Mouse (Mus musculus) liver, embryonic 15.5 days (tissue): ENCODE data around the gene Tmem256. TPM values are rescaled to one million over a fixed set of nuclear protein-coding genes. Genes with fewer than 3 reads are reported as not detected.
"Not testable (repeated sequence)": the region's sequence is repeated elsewhere in the genome, so short reads cannot be mapped to it uniquely, and the experiment has no call there.

Source experiments
- ATAC-seq: fragments of 200-750 bp; cut with Nextera tagmentation; 2 replicates; pipeline ENCODE4 v1.8.0; 2017; ENCODE audit warnings: moderate number of reproducible peaks, mild to moderate bottlenecking, moderate library complexity; ENCODE audit not compliant: insufficient read depth
- H3K27ac ChIP-seq: fragments of 300-500 bp; sonication (generic); replicated peaks from 2 replicates; pipeline ENCODE4 v1.5.1; 2015; ENCODE audit warnings: mild to moderate bottlenecking, inconsistent platforms
- H3K27me3 ChIP-seq: fragments of 300-500 bp; sonication (generic); 2 replicates; pipeline ENCODE4 v1.6.1; 2015; ENCODE audit warnings: mild to moderate bottlenecking, inconsistent platforms
- H3K36me3 ChIP-seq: fragments of 300-500 bp; sonication (generic); replicated peaks from 2 replicates; pipeline ENCODE4 v1.6.1; 2015; ENCODE audit warnings: moderate library complexity, mild to moderate bottlenecking, inconsistent platforms
- H3K4me1 ChIP-seq: fragments of 300-500 bp; sonication (generic); replicated peaks from 2 replicates; pipeline ENCODE4 v1.6.1; 2015; ENCODE audit warnings: inconsistent platforms
- H3K4me2 ChIP-seq: fragments of 300-500 bp; sonication (generic); 2 replicates; pipeline ENCODE4 v1.6.1; 2015; ENCODE audit warnings: moderate library complexity, mild to moderate bottlenecking, inconsistent platforms
- H3K4me3 ChIP-seq: fragments of 300-500 bp; sonication (generic); replicated peaks from 2 replicates; pipeline ENCODE4 v1.5.1; 2015; ENCODE audit warnings: mild to moderate bottlenecking, inconsistent platforms
- H3K9ac ChIP-seq: fragments of 300-500 bp; sonication (generic); 2 replicates; pipeline ENCODE4 v1.6.1; 2015; ENCODE audit warnings: moderate library complexity, mild to moderate bottlenecking, inconsistent platforms
- H3K9me3 ChIP-seq: fragments of 300-500 bp; sonication (generic); replicated peaks from 2 replicates; pipeline ENCODE4 v1.6.1; 2016; ENCODE audit warnings: inconsistent platforms
- whole genome bisulfite sequencing: fragments of 180-500 bp; shearing (Covaris S2); methylation state at CpG from one replicate; pipeline ENCODE4 v1.1.7; 2015; ENCODE audit warnings: mixed read lengths; ENCODE audit not compliant: insufficient replicate concordance; 5-methylcytosine and 5-hydroxymethylcytosine counted together
- polyA plus RNA-seq: library from polyadenylated mRNA; unstranded; fragments of >200 nt; fragmentation: Nextera tagmentation; extraction: Ambion mirVana; gene quantifications from 2 replicates; pipeline ENCODE4 v1.2.1, GENCODE M21; 2015

The Tmem256 gene
- polyA plus RNA-seq, 1 experiment from 2014 or later: 387 TPM

DNA sequence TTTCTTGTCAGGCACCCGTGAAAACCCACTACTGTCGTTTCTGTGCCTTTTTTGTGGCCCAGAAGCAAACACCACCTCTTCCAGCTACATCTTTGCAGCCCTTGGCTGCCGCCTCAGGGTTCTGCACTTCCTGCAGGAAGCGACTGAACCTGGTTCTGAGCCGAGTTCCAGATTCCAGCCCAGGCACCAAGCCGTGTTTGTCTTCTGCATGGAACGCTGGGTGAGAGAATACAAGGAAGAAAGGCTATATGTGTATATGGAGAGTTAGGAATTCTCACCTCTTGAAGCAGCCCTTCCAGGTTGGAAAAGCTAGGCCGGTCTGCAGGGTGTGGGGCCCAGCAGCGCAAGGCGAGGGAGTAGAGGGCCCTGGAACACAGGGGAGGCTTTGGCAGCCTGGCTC, 16.4 kb downstream of the Tmem256 start:
- Histone ChIP-seq H3K9ac (peak overlapping the region; percentile 54), H3K27me3 (peaks cover 22% of the 10 kb centered on the region), H3K36me3 (peaks cover 33% of the 10 kb centered on the region), H3K4me1 (peaks cover 73% of the 10 kb centered on the region), H3K4me3 (peak overlapping the region; percentile 29), H3K4me2 (peak overlapping the region; percentile 61), H3K27ac (peak overlapping the region; percentile 97), H3K9me3 (no peaks in the 10 kb centered on the region)
- WGBS: 61% methylated on average over 10 of the region's 10 CpGs
- ATAC-seq: no peak

DNA sequence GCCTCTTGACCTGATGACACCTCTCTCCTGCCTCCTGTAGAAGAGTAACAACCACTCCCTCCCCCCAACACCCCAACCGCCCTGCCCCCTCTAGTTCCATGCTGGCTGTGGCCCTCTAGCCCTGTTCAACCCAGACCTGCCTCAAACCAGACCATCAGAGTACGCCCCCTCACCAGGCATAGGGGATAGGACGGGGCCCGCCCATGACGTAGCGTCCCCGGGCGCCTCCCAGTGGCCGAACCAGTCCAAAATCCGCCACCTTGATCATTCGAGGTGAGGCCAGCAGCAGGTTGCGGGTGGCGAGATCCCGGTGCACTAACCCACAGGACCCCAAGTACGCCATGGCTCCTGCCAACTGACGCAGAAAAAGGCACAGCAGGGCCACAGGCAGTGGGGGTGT, 17.0 kb downstream of the Tmem256 start:
- 33% methylated on average over 16 of the region's 16 CpGs for WGBS
- H3K4me2 ChIP-seq: peak overlapping the region; percentile 61
- peaks cover 25% of the 10 kb centered on the region for H3K27me3 ChIP-seq
- peak; percentile 18 for ATAC-seq
- peak overlapping the region; percentile 54 for H3K9ac ChIP-seq
- peak overlapping the region; percentile 97 for H3K27ac ChIP-seq
- peaks cover 27% of the 10 kb centered on the region for H3K36me3 ChIP-seq
- H3K9me3 ChIP-seq: no peaks in the 10 kb centered on the region
- peaks cover 66% of the 10 kb centered on the region for H3K4me1 ChIP-seq
- H3K4me3 ChIP-seq: peak overlapping the region; percentile 29; the same call in 1 of the 2 replicates

DNA sequence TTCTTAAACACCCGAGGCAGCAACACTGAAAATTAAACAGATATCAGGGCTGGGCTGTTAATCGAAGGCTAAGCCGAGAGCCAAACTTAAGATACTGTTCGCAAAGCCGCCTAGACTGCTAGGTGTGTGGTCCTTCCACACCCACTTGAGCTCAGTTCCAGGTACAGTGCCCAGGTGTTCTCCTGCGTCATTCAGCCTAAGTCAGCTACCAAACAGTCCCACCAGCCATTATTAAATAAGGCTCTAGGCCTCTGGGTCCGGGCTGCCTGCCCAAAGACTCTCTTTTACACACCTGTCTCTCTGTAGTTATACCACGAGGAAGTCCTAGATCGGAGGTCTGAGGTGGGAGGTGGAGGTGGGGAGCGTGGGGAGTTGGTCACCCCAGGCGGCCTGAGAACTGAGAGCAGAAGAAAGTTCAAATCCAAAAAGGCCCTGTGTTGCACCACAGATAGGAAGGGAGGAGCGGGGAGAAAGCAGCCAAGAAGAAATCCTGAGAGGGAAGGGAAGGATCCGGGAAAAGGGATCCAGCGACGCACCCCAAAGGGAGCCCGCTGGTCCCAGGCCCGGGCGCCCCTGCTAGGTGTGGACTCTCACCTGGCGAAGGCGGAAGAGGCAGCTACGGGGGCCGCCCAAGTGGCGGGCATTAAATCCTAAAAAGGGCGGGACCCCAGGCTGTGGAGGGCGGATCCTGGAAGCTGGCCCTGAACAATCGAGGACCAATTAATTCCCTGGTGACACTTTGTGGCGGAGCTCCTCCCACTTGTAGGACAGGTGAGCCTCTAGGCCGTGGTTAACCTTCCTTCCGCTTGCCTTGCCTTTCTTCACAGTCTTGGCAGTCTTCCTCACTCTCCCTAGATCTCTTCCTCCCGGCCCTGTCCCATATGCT, 20.0 kb downstream of the Tmem256 start, which contains the start of gene Tnk1:
Gene Tnk1, minus strand, starts transcription at position 618 of the 886 bp plus-strand sequence.
- no peaks in the 10 kb centered on the region for H3K36me3 ChIP-seq
- no peak within 1 kb of the TSS for H3K27ac ChIP-seq
- peaks cover 43% of the 10 kb centered on the region for H3K4me1 ChIP-seq
- H3K9me3 ChIP-seq: no peaks in the 10 kb centered on the region
- H3K4me2 ChIP-seq: 0 out of 2 replicates have a peak within 1 kb of the TSS, but pooled peaks have one; percentile 15
- H3K27me3 ChIP-seq: peaks cover 25% of the 10 kb centered on the region
- no peak for ATAC-seq
- 44% methylated on average over 30 of the region's 30 CpGs for WGBS
- H3K4me3 ChIP-seq: no peak within 1 kb of the TSS
- no peak within 1 kb of the TSS for H3K9ac ChIP-seq

GRCm38 (mm10) chr11:69863729-69864128, 25.4 kb downstream of the Tmem256 start:
- Histone ChIP-seq H3K4me1 (peaks cover 57% of the 10 kb centered on the region), H3K4me2 (peak overlapping the region; percentile 48), H3K9ac (peak overlapping the region; percentile 22; the same call in 1 of the 2 replicates), H3K27me3 (peaks cover 13% of the 10 kb centered on the region), H3K27ac (peak overlapping the region; percentile 81)
- H3K36me3 ChIP-seq, H3K9me3 ChIP-seq, H3K4me3 ChIP-seq: not testable (repeated sequence)
- 68% methylated on average over 3 of the region's 3 CpGs for WGBS
- peak; percentile 56 for ATAC-seq

DNA sequence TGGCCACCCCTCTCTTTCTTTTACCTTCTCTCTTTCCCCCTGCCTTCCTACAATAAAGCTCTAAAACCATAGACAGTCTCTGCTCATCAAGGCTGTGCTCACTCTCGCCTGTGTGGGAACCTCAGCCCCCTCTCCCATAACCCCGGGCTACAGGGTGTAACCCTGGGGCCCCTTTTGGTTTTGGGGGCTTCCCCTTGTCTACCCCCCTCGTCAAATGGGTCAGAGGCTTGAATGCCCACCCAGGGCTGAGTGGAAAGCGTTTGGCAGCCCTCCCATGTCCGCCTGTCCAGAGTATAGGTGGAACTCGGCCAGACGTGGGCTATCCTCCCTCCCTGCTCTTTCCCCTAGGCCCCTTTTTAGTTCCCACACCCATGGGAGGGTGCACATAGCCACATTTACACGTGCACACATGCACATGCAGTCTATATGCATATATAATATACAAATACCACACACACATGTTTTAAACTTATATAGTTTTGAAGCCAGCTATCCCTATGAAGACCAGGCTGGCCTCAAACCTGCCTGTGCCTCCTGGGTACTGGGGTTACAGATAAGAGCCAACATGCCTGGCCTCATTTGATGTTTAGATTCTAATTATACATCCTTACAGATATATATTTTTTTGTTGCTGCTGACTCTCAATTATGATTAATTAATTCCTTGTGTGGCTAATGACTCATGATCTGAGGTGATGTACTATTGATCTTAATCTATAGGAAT, 26.0 kb downstream of the Tmem256 start:
- 23% methylated on average over 8 of the region's 8 CpGs for WGBS
- H3K9me3 ChIP-seq: no peaks in the 10 kb centered on the region
- peaks cover 59% of the 10 kb centered on the region for H3K4me1 ChIP-seq
- H3K27me3 ChIP-seq: peaks cover 7% of the 10 kb centered on the region; the same call in 1 of the 2 replicates
- no peaks in the 10 kb centered on the region for H3K36me3 ChIP-seq
- no peak overlapping the region for H3K4me3 ChIP-seq
- H3K27ac ChIP-seq: peak overlapping the region; percentile 81
- peak overlapping the region; percentile 22 for H3K9ac ChIP-seq
- peak; percentile 51; the same call in 1 of the 2 replicates for ATAC-seq
- H3K4me2 ChIP-seq: peak overlapping the region; percentile 48

DNA sequence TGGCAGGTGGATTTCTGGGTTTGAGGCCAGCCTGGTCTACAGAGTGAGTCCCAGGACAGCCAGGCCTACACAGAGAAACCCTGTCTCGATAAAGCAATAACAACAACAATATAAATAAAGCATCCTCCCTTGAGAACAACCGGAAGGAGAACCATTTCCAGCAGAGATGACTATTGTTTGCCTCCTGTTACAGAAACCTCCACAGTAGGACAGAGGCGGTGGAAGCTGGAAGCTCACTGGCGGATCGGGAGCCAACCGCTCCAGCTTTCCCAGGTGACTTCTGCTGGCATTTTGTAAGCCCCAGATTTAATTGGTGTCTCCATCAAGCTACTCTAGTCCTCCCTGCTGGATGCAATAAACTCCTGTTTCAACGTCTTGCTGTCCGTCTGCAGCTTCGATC, 27.2 kb downstream of the Tmem256 start:
- H3K4me2 ChIP-seq: no peak overlapping the region
- no peak overlapping the region for H3K4me3 ChIP-seq
- 80% methylated on average over 9 of the region's 9 CpGs for WGBS
- H3K9ac ChIP-seq: no peak overlapping the region
- no peaks in the 10 kb centered on the region for H3K36me3 ChIP-seq
- H3K9me3 ChIP-seq: no peaks in the 10 kb centered on the region
- H3K27me3 ChIP-seq: no peaks in the 10 kb centered on the region
- H3K27ac ChIP-seq: peak overlapping the region; percentile 81; the same call in 1 of the 2 replicates
- peaks cover 62% of the 10 kb centered on the region for H3K4me1 ChIP-seq
- ATAC-seq: no peak

DNA sequence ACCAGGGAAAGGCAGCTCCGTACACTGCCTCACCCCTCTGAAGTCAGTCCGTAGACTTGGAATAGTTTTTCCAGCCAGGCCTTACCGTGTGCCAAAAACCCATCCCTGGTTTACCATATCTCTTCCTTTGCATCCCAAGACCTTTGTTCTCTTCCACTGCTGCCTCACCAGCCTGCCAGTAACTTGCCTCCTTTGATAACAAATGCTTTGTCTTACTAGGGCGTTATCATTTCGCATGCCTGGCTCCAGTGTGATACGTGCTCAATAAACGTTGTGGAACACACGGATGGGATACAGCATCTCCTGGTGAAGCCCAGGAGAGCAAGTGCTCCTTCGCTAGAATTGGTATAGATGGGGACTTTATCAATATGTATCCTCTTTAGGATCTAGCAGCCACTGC, 29.0 kb downstream of the Tmem256 start:
- WGBS: 31% methylated on average over 9 of the region's 9 CpGs
- Histone ChIP-seq H3K36me3 (no peaks in the 10 kb centered on the region), H3K27ac (peak overlapping the region; percentile 48), H3K4me3 (no peak overlapping the region), H3K9ac (no peak overlapping the region), H3K9me3 (no peaks in the 10 kb centered on the region), H3K4me2 (no peak overlapping the region; the same call in 1 of the 2 replicates), H3K4me1 (peaks cover 68% of the 10 kb centered on the region), H3K27me3 (no peaks in the 10 kb centered on the region)
- peak; percentile 60 for ATAC-seq

- H3K4me3 ChIP-seq: no peak overlapping the region
- no peaks in the 10 kb centered on the region for H3K36me3 ChIP-seq
- no peak overlapping the region for H3K4me2 ChIP-seq
- H3K9me3 ChIP-seq: no peaks in the 10 kb centered on the region
- H3K27me3 ChIP-seq: no peaks in the 10 kb centered on the region
- H3K9ac ChIP-seq: no peak overlapping the region
- WGBS: 57% methylated on average over 2 of the region's 2 CpGs
- no peak overlapping the region for H3K27ac ChIP-seq
- H3K4me1 ChIP-seq: peaks cover 54% of the 10 kb centered on the region
- no peak for ATAC-seq
Observed at GRCm38 (mm10) chr11:69870289-69871069, 32.2 kb downstream of the Tmem256 start.

DNA sequence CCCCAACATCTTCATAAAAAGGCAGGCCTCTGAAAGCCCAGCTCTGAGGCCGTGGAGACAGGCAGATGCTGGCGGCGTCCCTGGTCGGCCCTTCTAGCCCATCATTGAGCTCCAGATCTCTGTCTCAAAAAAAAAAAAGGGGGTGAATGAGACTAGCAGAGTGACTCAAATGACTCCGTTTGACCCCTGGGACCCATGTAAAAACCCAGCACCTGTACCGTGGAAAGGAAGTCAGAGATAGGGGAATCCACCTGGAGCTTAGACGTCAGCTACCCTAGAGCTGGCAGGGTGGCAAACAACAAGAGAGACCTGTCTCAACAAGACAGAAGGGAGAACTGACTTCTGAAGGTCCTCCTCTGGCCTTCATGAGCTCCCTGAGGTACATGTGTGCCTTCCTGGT, 33.5 kb downstream of the Tmem256 start:
- Histone ChIP-seq H3K27me3 (no peaks in the 10 kb centered on the region), H3K4me1 (peaks cover 57% of the 10 kb centered on the region), H3K4me2 (no peak overlapping the region), H3K9me3 (no peaks in the 10 kb centered on the region), H3K9ac (no peak overlapping the region), H3K27ac (no peak overlapping the region), H3K4me3 (no peak overlapping the region), H3K36me3 (no peaks in the 10 kb centered on the region)
- no peak for ATAC-seq
- 79% methylated on average over 7 of the region's 7 CpGs for WGBS

- 0 out of 2 replicates have a peak, but pooled peaks cover 3% of the 10 kb centered on the region for H3K27me3 ChIP-seq
- no peak for ATAC-seq
- H3K27ac ChIP-seq: no peak overlapping the region; the same call in 1 of the 2 replicates
- peaks cover 57% of the 10 kb centered on the region for H3K4me1 ChIP-seq
- H3K4me3 ChIP-seq: no peak overlapping the region
- 73% methylated on average over 4 of the region's 4 CpGs for WGBS
- no peaks in the 10 kb centered on the region for H3K9me3 ChIP-seq
- H3K36me3 ChIP-seq: no peaks in the 10 kb centered on the region
- H3K9ac ChIP-seq: no peak overlapping the region
- H3K4me2 ChIP-seq: no peak overlapping the region
Observed at GRCm38 (mm10) chr11:69872451-69872850, 34.1 kb downstream of the Tmem256 start.
